9 mouse cellular contexts compared by ENCODE assay signal in genomic region chr7:99167939-99168338, GRCm38 (mm10). TPM values are rescaled to one million over a fixed set of nuclear protein-coding genes. Genes with fewer than 3 reads are reported as not detected.
A peak's percentile ranks its signal among the peaks of the same experiment; 100 is the strongest.
DNase-seq lines count a peak whose midpoint lies in the region; ATAC-seq and TF ChIP-seq lines count a peak whose summit lies in the region.
"Had no signal": no experiment of that assay in that cellular context is flagged by ENCODE, and none has a peak within 500 bp of the region (broad histone marks: within the 10 kb centered on the region; RNA-seq: fewer than 3 reads in every experiment).

No protein-coding gene starts in this region.

- H3K4me2 ChIP-seq in hindbrain, embryonic 14.5 days (replicated peaks) = no peak overlapping the region
- H3K4me2 ChIP-seq in midbrain, embryonic 16.5 days (ENCODE audit: low read length) = no peak overlapping the region
- H3K4me2 ChIP-seq: neural tube, embryonic 12.5 days had no signal

- WGBS in hindbrain, embryonic 10.5 days = 68% methylated on average over 5 of the region's 5 CpGs
- 61% methylated on average over 5 of the region's 5 CpGs for WGBS in hindbrain, embryonic 14.5 days
- 22% methylated on average over 5 of the region's 5 CpGs for WGBS in small intestine, adult 2 months
- 72% methylated on average over 5 of the region's 5 CpGs for WGBS in cerebellum, adult 2 months
- 61% methylated on average over 5 of the region's 5 CpGs for WGBS in midbrain, embryonic 16.5 days

- no peaks in the 10 kb centered on the region for H3K27me3 ChIP-seq in hindbrain, embryonic 10.5 days (ENCODE audit: insufficient read depth, poor library complexity, severe bottlenecking)
- no peaks in the 10 kb centered on the region for H3K27me3 ChIP-seq in hindbrain, embryonic 14.5 days (ENCODE audit: control insufficient read depth, insufficient read depth, low read length)
- no peaks in the 10 kb centered on the region for H3K27me3 ChIP-seq in small intestine, adult 2 months (ENCODE audit: control insufficient read depth, insufficient read depth, low read length)
- H3K27me3 ChIP-seq in cerebellum, adult 2 months (ENCODE audit: control insufficient read depth, insufficient read depth, low read length) = no peaks in the 10 kb centered on the region
- no peaks in the 10 kb centered on the region for H3K27me3 ChIP-seq in midbrain, embryonic 16.5 days (ENCODE audit: control insufficient read depth, insufficient read depth, low read depth, low read length)
- H3K27me3 ChIP-seq: neural tube, embryonic 12.5 days had no signal

- H3K36me3 ChIP-seq in hindbrain, embryonic 10.5 days = no peaks in the 10 kb centered on the region
- no peaks in the 10 kb centered on the region for H3K36me3 ChIP-seq in hindbrain, embryonic 14.5 days (replicated peaks; ENCODE audit: control insufficient read depth, insufficient read depth)
- peaks cover 40% of the 10 kb centered on the region for H3K36me3 ChIP-seq in small intestine, adult 2 months (ENCODE audit: control insufficient read depth, insufficient read depth, low read length)
- no peaks in the 10 kb centered on the region for H3K36me3 ChIP-seq in midbrain, embryonic 16.5 days (ENCODE audit: control insufficient read depth, insufficient read depth, low read length)
- H3K36me3 ChIP-seq: neural tube, embryonic 12.5 days had no signal

- TF ChIP-seq CTCF in small intestine, adult 2 months (IDR thresholded peaks at IDR 0.05; ENCODE audit: extremely low read depth, insufficient read length, insufficient replicate concordance, low read depth, low read length) = no peak
- TF ChIP-seq CTCF in cerebellum, adult 2 months (IDR thresholded peaks at IDR 0.05; ENCODE audit: borderline replicate concordance, insufficient read depth, low read depth, low read length) = no peak

- H3K27ac ChIP-seq in hindbrain, embryonic 10.5 days = peak overlapping the region; percentile 13; the same call in 1 of the 2 replicates
- no peak overlapping the region for H3K27ac ChIP-seq in hindbrain, embryonic 14.5 days
- peak overlapping the region; percentile 60 for H3K27ac ChIP-seq in small intestine, adult 2 months (ENCODE audit: insufficient read depth, low read depth, low read length)
- no peak overlapping the region for H3K27ac ChIP-seq in cerebellum, adult 2 months (ENCODE audit: insufficient read depth, low read length)
- no peak overlapping the region for H3K27ac ChIP-seq in midbrain, embryonic 16.5 days (ENCODE audit: low read length)
- H3K27ac ChIP-seq: neural tube, embryonic 12.5 days had no signal

- H3K4me3 ChIP-seq in hindbrain, embryonic 10.5 days = no peak overlapping the region
- no peak overlapping the region for H3K4me3 ChIP-seq in hindbrain, embryonic 14.5 days (replicated peaks; ENCODE audit: low read length)
- H3K4me3 ChIP-seq in small intestine, adult 2 months (ENCODE audit: low read depth, low read length) = no peak overlapping the region
- H3K4me3 ChIP-seq in cerebellum, adult 2 months (replicated peaks; ENCODE audit: insufficient read depth, low read depth, low read length) = no peak overlapping the region
- no peak overlapping the region for H3K4me3 ChIP-seq in midbrain, embryonic 16.5 days (ENCODE audit: low read depth, low read length)
- H3K4me3 ChIP-seq: neural tube, embryonic 12.5 days had no signal

- DNase-seq in hindbrain, embryonic 10.5 days (ENCODE audit: low spot score) = no peak
- no peak for DNase-seq in hindbrain, embryonic 14.5 days (ENCODE audit: low spot score)
- DNase-seq in kidney, postnatal 4 days = peak; percentile 66 to 82
- no peak for DNase-seq in cerebellum, adult 2 months
- DNase-seq in spleen, postnatal 4 days (ENCODE audit: low spot score in 2 of 2) = no peak

- TF ChIP-seq POLR2A in small intestine, adult 2 months (IDR thresholded peaks at IDR 0.05; ENCODE audit: low read depth, low read length) = no peak
- TF ChIP-seq POLR2A in cerebellum, adult 2 months (IDR thresholded peaks at IDR 0.05; ENCODE audit: borderline replicate concordance, insufficient read depth, low read length) = no peak

- H3K9ac ChIP-seq in hindbrain, embryonic 14.5 days = no peak overlapping the region
- no peak overlapping the region for H3K9ac ChIP-seq in midbrain, embryonic 16.5 days (ENCODE audit: low read depth, low read length)
- H3K9ac ChIP-seq: neural tube, embryonic 12.5 days had no signal

- ATAC-seq in hindbrain, embryonic 14.5 days (ENCODE audit: low FRiP score) = no peak
- ATAC-seq in granulocyte monocyte progenitor cell, adult 5-6 weeks (replicated peaks; ENCODE audit: poor library complexity, severe bottlenecking) = peak; percentile 71
- ATAC-seq in midbrain, embryonic 16.5 days = no peak

- H3K4me1 ChIP-seq in hindbrain, embryonic 10.5 days (replicated peaks) = peaks cover 4% of the 10 kb centered on the region
- no peaks in the 10 kb centered on the region for H3K4me1 ChIP-seq in hindbrain, embryonic 14.5 days (replicated peaks; ENCODE audit: control insufficient read depth, insufficient read depth, low read length)
- peaks cover 85% of the 10 kb centered on the region for H3K4me1 ChIP-seq in small intestine, adult 2 months (ENCODE audit: control insufficient read depth, insufficient read depth, insufficient read length, low read length)
- H3K4me1 ChIP-seq in cerebellum, adult 2 months (ENCODE audit: control insufficient read depth, insufficient read depth, low read length) = no peaks in the 10 kb centered on the region
- H3K4me1 ChIP-seq in midbrain, embryonic 16.5 days (ENCODE audit: control insufficient read depth, insufficient read depth, low read length) = no peaks in the 10 kb centered on the region
- H3K4me1 ChIP-seq: neural tube, embryonic 12.5 days had no signal

- H3K9me3 ChIP-seq in hindbrain, embryonic 10.5 days = no peaks in the 10 kb centered on the region
- H3K9me3 ChIP-seq in hindbrain, embryonic 14.5 days (ENCODE audit: control insufficient read depth, low read length) = no peaks in the 10 kb centered on the region
- no peaks in the 10 kb centered on the region for H3K9me3 ChIP-seq in midbrain, embryonic 16.5 days (replicated peaks; ENCODE audit: control insufficient read depth, low read length, poor library complexity, severe bottlenecking)
- H3K9me3 ChIP-seq: neural tube, embryonic 12.5 days had no signal

RNA-seq across cellular contexts. Expression of gene Dgat2, which starts 14.6 kb away (rescaled TPM):
- polyA plus RNA-seq in hindbrain, embryonic 10.5 days (2016; fragmentation: Nextera tagmentation; extraction: Ambion mirVana) = 13.1 and 15.0 TPM in 2 replicates
- 17.3 and 18.4 TPM in 2 replicates for polyA plus RNA-seq in hindbrain, embryonic 14.5 days (2014; fragmentation: Nextera tagmentation; extraction: Ambion mirVana)
- total RNA-seq in granulocyte monocyte progenitor cell, adult 5-6 weeks (2014; fragmentation: Nextera tagmentation) = 9.6 and 13.9 TPM in 2 replicates
- total RNA-seq in granulocyte monocyte progenitor cell, adult 5-6 weeks (2017) = 6.7 and 7.9 TPM in 2 replicates
- 159 and 234 TPM in 2 replicates for polyA plus RNA-seq in small intestine, adult 2 months (2012; rRNA removed)
- 26.2 and 28.1 TPM in 2 replicates for polyA plus RNA-seq in cerebellum, adult 2 months (2012; rRNA removed)
- 22.0 and 24.0 TPM in 2 replicates for polyA plus RNA-seq in midbrain, embryonic 16.5 days (2015; fragmentation: Nextera tagmentation; extraction: Ambion mirVana)

RNA-seq across cellular contexts. Expression of gene Uvrag, which starts 27.0 kb away (rescaled TPM):
- 10.9 and 12.8 TPM in 2 replicates for polyA plus RNA-seq in hindbrain, embryonic 10.5 days (2016; fragmentation: Nextera tagmentation; extraction: Ambion mirVana)
- 16.1 and 18.0 TPM in 2 replicates for polyA plus RNA-seq in hindbrain, embryonic 14.5 days (2014; fragmentation: Nextera tagmentation; extraction: Ambion mirVana)
- 25.7 and 31.0 TPM in 2 replicates for total RNA-seq in granulocyte monocyte progenitor cell, adult 5-6 weeks (2014; fragmentation: Nextera tagmentation)
- 26.8 and 38.7 TPM in 2 replicates for total RNA-seq in granulocyte monocyte progenitor cell, adult 5-6 weeks (2017)
- 14.8 and 28.2 TPM in 2 replicates for polyA plus RNA-seq in small intestine, adult 2 months (2012; rRNA removed)
- 19.2 TPM in 2 replicates for polyA plus RNA-seq in cerebellum, adult 2 months (2012; rRNA removed)
- polyA plus RNA-seq in midbrain, embryonic 16.5 days (2015; fragmentation: Nextera tagmentation; extraction: Ambion mirVana) = 16.0 and 17.7 TPM in 2 replicates

Comparison
In these comparisons a context has a peak if more than half of its experiments do, and no peak if none do; other contexts are left out.
1. H3K27ac ChIP-seq: peak in hindbrain, embryonic 10.5 days (single experiment) and small intestine, adult 2 months (single experiment); none in hindbrain, embryonic 14.5 days (single experiment), cerebellum, adult 2 months (single experiment) and midbrain, embryonic 16.5 days (single experiment).
2. DNase-seq: peak in kidney, postnatal 4 days (2 of 2); none in hindbrain, embryonic 10.5 days (single experiment), hindbrain, embryonic 14.5 days (single experiment), cerebellum, adult 2 months (0 of 2) and spleen, postnatal 4 days (0 of 2).